Mouse (Mus musculus) heart, embryonic 11.5 days (tissue): ENCODE data around the gene Gm45521. TPM values are rescaled to one million over a fixed set of nuclear protein-coding genes. Genes with fewer than 3 reads are reported as not detected.

ENCODE experiments used
- ATAC-seq: fragments of 200-750 bp; cut with Nextera tagmentation; replicated peaks from 2 replicates; pipeline ENCODE4 v1.8.0; 2017; ENCODE audit warnings: moderate library complexity; ENCODE audit not compliant: insufficient number of reproducible peaks, low FRiP score, low TSS enrichment
- H3K27ac ChIP-seq: fragments of 300-500 bp; sonication (generic); 2 replicates; pipeline ENCODE4 v1.5.1; 2014; ENCODE audit warnings: mild to moderate bottlenecking, low read depth, low read length
- H3K27me3 ChIP-seq: fragments of 300-500 bp; sonication (generic); 2 replicates; pipeline ENCODE4 v1.6.1; 2014; ENCODE audit warnings: mild to moderate bottlenecking, low read length, mixed read lengths; ENCODE audit not compliant: control insufficient read depth, insufficient read depth
- H3K36me3 ChIP-seq: fragments of 300-500 bp; sonication (generic); 2 replicates; pipeline ENCODE4 v1.6.1; 2014; ENCODE audit warnings: mild to moderate bottlenecking, low read length, moderate library complexity, mixed read lengths; ENCODE audit not compliant: control insufficient read depth, insufficient read depth
- H3K4me1 ChIP-seq: fragments of 300-500 bp; sonication (generic); 2 replicates; pipeline ENCODE4 v1.6.1; 2014; ENCODE audit warnings: low read length; ENCODE audit not compliant: control insufficient read depth, insufficient read depth
- H3K4me2 ChIP-seq: fragments of 300-500 bp; sonication (generic); 2 replicates; pipeline ENCODE4 v1.6.1; 2014; ENCODE audit warnings: mild to moderate bottlenecking, moderate library complexity
- H3K4me3 ChIP-seq: fragments of 300-500 bp; sonication (generic); 2 replicates; pipeline ENCODE4 v1.5.1; 2014; ENCODE audit warnings: low read depth, low read length
- H3K9ac ChIP-seq: fragments of 300-500 bp; sonication (generic); 2 replicates; pipeline ENCODE4 v1.6.1; 2014; ENCODE audit warnings: mild to moderate bottlenecking, low read depth, low read length, moderate library complexity
- H3K9me3 ChIP-seq: fragments of 300-500 bp; sonication (generic); replicated peaks from 2 replicates; pipeline ENCODE4 v1.6.1; 2016; ENCODE audit warnings: low read length; ENCODE audit not compliant: control insufficient read depth
- WGBS: fragments of 180-500 bp; shearing (Covaris S2); extraction: QIAGEN DNeasy Blood & Tissue Kit; methylation state at CpG from one replicate; pipeline ENCODE4 v1.1.7; 2014; ENCODE audit not compliant: insufficient replicate concordance; 5-methylcytosine and 5-hydroxymethylcytosine counted together
- polyA plus RNA-seq: library from polyadenylated mRNA; unstranded; fragments of >200 nt; fragmentation: Nextera tagmentation; extraction: Ambion mirVana; gene quantifications from 2 replicates; pipeline ENCODE4 v1.2.1, GENCODE M21; 2014

The Gm45521 gene
- polyA plus RNA-seq: 0.33 TPM in 1 of 2 replicates, not detected in the other

DNA sequence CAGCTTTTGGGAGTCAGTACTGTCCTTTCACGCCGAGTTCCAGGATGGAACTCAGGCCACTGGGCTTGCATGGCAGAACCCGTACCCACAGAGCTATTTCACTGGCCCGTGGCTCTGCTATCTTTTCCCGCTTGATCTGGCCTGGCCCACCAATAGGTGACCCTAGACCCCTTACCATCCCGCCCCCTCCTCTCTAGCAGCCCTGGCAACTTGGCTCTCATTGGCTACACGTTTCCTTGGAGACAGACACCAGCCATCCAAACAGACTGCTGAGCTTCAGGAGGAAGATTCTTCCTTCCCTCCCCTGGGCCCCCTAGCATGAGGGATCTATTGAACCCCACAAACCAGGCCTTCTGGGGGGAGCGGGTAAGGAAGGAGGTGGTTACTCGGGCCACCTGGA lies at the start of gene Gm45521:
Gene Gm45521, plus strand, starts transcription at position 240 of the 400 bp plus-strand sequence.
- H3K9me3 ChIP-seq: no peaks in the 10 kb centered on the region
- peak within 1 kb of the TSS; percentile 16; the same call in 1 of the 2 replicates for H3K9ac ChIP-seq
- H3K4me1 ChIP-seq: peaks cover 24% of the 10 kb centered on the region
- no peak within 1 kb of the TSS for H3K27ac ChIP-seq
- H3K27me3 ChIP-seq: no peaks in the 10 kb centered on the region
- H3K36me3 ChIP-seq: no peaks in the 10 kb centered on the region
- no peak within 1 kb of the TSS for H3K4me2 ChIP-seq
- H3K4me3 ChIP-seq: no peak within 1 kb of the TSS
- ATAC-seq: no peak
- 42% methylated on average over 9 of the region's 9 CpGs for WGBS

DNA sequence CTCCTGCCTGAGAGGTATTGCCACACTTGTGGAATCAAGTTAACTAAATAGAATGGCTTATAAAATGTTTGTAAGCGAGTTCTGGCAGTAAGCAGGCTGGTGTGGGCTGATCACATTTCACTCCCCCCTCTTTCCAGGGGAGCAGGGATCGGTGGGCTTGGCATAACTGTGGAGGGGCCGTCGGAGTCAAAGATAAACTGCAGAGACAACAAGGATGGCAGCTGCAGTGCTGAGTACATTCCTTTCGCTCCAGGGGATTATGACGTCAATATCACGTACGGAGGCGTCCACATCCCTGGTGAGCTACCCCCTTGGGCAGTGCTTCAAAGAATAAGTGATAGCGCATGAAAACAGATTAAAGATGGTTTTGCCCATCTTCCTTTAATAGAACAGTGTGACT lies 47.6 kb upstream of the Gm45521 start:
- Histone ChIP-seq H3K36me3 (peaks cover 14% of the 10 kb centered on the region; the same call in 1 of the 2 replicates), H3K27ac (no peak overlapping the region), H3K9ac (no peak overlapping the region), H3K4me1 (no peaks in the 10 kb centered on the region), H3K27me3 (no peaks in the 10 kb centered on the region), H3K4me3 (no peak overlapping the region), H3K9me3 (no peaks in the 10 kb centered on the region), H3K4me2 (no peak overlapping the region)
- WGBS: 56% methylated on average over 10 of the region's 10 CpGs
- ATAC-seq: no peak

DNA sequence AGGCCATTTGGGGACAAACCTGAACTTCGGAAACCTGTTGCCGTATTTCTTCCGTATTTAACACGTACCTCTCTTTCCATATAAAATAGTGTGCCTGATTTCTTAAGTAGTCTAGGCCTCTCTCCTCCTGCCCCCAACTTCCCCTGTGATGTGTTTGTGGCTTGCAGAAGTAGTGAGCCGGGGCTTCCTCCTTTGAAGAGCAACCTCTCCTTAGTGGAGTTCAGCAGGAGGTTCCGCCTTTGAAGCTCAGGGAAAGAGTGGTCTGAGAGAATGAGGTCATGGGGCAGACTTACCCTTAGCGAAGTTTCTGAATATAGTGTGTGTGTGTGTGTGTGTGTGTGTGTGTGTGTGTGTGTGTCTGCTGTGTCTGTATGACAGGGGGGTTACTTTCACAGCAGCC lies 43.2 kb upstream of the Gm45521 start:
- H3K36me3 ChIP-seq: peaks cover 17% of the 10 kb centered on the region
- no peak for ATAC-seq
- no peak overlapping the region for H3K4me2 ChIP-seq
- H3K9me3 ChIP-seq: no peaks in the 10 kb centered on the region
- H3K9ac ChIP-seq: no peak overlapping the region
- H3K4me3 ChIP-seq: no peak overlapping the region
- 66% methylated on average over 7 of the region's 7 CpGs for WGBS
- no peaks in the 10 kb centered on the region for H3K4me1 ChIP-seq
- no peak overlapping the region for H3K27ac ChIP-seq
- H3K27me3 ChIP-seq: no peaks in the 10 kb centered on the region

DNA sequence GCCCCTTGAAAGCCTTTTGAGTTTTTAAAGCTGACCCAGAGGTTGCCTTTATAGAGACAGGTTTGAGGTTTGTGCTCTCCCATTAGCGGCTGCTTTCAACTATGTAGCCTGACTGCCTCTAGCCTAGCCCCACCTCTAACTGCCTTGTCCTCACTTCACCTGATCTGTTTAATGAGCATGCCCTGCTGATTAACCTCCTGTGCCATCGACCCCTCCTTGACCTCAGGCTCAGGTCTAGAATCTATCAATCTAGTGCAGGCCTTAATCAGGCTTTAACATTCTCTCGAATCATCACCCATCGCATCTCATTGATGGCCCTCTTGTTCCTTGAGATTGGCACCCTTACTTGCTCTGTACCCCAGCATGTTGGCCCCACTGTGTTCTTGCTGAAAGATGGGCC lies 42.6 kb upstream of the Gm45521 start:
- peaks cover 15% of the 10 kb centered on the region for H3K36me3 ChIP-seq
- no peaks in the 10 kb centered on the region for H3K27me3 ChIP-seq
- H3K4me1 ChIP-seq: no peaks in the 10 kb centered on the region
- no peak overlapping the region for H3K4me3 ChIP-seq
- no peak for ATAC-seq
- no peak overlapping the region for H3K27ac ChIP-seq
- H3K4me2 ChIP-seq: no peak overlapping the region
- no peak overlapping the region for H3K9ac ChIP-seq
- H3K9me3 ChIP-seq: no peaks in the 10 kb centered on the region
- WGBS: 79% methylated on average over 4 of the region's 4 CpGs

DNA sequence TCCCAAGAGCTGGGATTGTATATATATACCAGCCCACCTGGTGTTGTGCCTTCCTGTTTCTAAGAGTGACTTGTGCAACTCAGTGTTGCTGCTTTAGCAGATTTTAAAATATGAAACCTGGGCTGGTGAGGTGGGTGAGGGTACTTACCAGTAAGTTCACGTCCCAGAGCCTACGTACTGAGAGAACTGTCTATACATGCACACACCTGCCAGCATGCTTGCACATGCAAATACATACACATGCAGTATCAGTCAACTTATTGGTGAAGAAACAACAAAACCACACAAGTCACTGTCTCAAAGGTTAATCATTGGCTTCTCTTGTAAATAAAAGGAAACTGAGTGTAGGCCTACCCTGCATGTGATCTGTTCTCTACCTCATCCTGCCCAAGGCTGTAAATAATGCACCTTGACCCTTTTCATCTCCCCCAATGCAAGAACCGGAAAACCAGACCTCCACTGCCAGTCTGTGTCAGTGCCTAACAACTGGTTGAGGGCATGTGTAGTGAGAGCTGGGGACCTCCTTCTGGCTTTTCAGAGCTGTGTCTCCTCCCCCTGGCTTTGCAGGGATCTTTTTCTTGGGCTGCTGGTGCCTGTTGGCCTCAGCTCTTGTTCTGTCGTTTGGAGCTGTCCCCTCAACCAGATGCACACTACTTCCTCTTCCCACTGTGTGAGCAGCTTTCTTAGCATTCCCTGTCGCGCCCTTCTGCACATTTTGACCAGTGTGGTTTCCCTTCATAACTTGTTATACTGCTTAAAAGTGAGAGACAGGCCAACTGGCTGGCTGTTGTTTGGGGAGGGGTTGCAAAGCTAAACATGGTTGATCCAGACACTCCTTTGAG lies 38.7 kb upstream of the Gm45521 start:
- no peak overlapping the region for H3K4me2 ChIP-seq
- no peaks in the 10 kb centered on the region for H3K4me1 ChIP-seq
- no peak overlapping the region for H3K27ac ChIP-seq
- peaks cover 23% of the 10 kb centered on the region for H3K36me3 ChIP-seq
- ATAC-seq: no peak
- 84% methylated on average over 6 of the region's 6 CpGs for WGBS
- H3K4me3 ChIP-seq: no peak overlapping the region
- H3K9me3 ChIP-seq: no peaks in the 10 kb centered on the region
- no peak overlapping the region for H3K9ac ChIP-seq
- H3K27me3 ChIP-seq: no peaks in the 10 kb centered on the region

DNA sequence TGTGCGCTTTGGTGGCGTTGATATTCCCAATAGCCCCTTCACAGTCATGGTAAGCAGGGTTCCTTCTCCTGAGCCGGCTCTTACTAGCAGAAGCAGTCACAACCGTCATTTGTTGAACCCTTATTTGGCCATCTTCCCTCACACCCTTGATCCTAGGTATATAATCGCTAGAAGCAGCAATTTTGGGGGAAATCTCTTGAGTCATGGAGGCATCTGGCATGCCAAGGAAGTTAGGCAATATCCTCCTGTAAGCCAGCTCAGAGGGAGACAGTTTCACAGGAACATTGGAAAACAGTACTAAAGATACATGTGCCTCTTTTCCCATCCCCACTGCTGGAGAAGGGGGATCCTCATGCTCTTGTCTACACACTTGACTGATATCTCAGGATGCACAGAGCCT lies 37.8 kb upstream of the Gm45521 start:
- peaks cover 27% of the 10 kb centered on the region for H3K36me3 ChIP-seq
- no peak overlapping the region for H3K9ac ChIP-seq

DNA sequence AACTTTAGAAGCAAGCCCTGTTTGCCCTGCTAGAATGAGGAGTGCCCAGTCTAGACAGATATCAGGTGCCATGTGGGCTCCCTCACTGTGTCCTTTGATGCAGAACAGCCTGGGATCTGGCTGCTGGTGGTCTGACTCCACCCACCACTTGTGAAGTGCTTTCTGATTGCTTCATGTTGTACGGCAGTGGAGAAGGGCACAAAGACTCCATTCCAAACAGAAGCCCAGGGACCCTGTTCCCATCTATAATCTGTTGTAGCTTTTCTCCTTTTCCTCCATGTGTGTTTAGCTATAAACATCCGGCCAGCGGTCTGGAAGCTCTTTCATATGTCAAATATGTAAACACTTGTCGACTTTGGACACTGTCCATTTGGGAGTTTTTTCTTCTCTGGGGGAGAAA lies 37.2 kb upstream of the Gm45521 start:
- 71% methylated on average over 4 of the region's 4 CpGs for WGBS
- Histone ChIP-seq H3K9ac (no peak overlapping the region), H3K4me3 (no peak overlapping the region), H3K4me2 (no peak overlapping the region), H3K36me3 (peaks cover 28% of the 10 kb centered on the region), H3K27me3 (no peaks in the 10 kb centered on the region), H3K27ac (no peak overlapping the region), H3K4me1 (no peaks in the 10 kb centered on the region), H3K9me3 (no peaks in the 10 kb centered on the region)
- no peak for ATAC-seq

More for the DNA sequence above, 37.8 kb upstream of the Gm45521 start:
- WGBS: 81% methylated on average over 5 of the region's 5 CpGs
- no peak overlapping the region for H3K4me2 ChIP-seq
- H3K9me3 ChIP-seq: no peaks in the 10 kb centered on the region
- no peak for ATAC-seq
- H3K4me1 ChIP-seq: no peaks in the 10 kb centered on the region
- H3K27me3 ChIP-seq: no peaks in the 10 kb centered on the region
- no peak overlapping the region for H3K4me3 ChIP-seq
- H3K27ac ChIP-seq: no peak overlapping the region

DNA sequence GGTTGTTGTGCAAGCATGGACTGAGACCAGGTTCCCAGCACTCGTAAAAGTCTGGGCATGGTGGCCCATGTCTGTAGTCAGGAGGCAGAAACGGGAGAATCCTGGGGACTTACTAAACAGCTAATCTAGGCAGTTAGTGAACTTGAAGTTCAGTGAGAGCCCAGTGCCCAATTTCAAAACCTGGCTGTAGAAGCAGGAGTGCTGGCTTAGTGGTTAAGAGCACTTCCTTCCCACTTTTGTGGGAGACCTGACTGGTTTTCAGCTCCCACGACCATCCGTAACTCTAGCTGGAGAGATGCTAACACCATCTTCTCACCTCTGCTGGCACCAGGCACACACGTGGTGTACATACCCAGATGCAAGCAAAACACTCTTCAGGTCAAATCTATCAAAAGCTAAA lies 35.6 kb upstream of the Gm45521 start:
- peaks cover 30% of the 10 kb centered on the region for H3K36me3 ChIP-seq
- ATAC-seq: no peak

DNA sequence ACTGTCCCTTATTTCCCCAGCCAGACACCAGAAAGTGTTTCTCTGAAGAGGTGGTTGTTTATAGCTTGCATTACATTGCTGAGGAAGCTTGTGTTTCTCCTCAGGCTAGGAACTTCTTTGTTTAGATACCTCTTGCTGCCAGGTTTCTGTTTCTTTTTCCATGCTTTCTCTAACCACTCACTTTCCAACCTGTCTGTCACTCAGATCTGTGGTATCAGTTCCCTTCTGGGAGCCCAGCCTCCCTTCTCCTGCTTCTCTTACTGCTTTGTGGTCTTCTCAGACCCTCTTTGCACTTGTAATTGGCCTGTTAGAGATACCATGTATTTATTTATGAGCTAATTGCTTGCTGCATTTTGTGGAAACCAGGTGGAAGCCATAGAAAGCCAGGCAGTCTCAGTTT lies 33.5 kb upstream of the Gm45521 start:
- H3K27me3 ChIP-seq: no peaks in the 10 kb centered on the region
- H3K9ac ChIP-seq: no peak overlapping the region
- H3K4me3 ChIP-seq: no peak overlapping the region
- no peak overlapping the region for H3K4me2 ChIP-seq
- H3K27ac ChIP-seq: no peak overlapping the region
- no peaks in the 10 kb centered on the region for H3K4me1 ChIP-seq
- ATAC-seq: no peak
- H3K36me3 ChIP-seq: peaks cover 24% of the 10 kb centered on the region
- H3K9me3 ChIP-seq: no peaks in the 10 kb centered on the region

More for the DNA sequence above, 35.6 kb upstream of the Gm45521 start:
- WGBS: 79% methylated on average over 5 of the region's 5 CpGs
- no peak overlapping the region for H3K4me3 ChIP-seq
- H3K4me2 ChIP-seq: no peak overlapping the region
- no peak overlapping the region for H3K9ac ChIP-seq
- H3K27ac ChIP-seq: no peak overlapping the region
- no peaks in the 10 kb centered on the region for H3K27me3 ChIP-seq
- no peaks in the 10 kb centered on the region for H3K4me1 ChIP-seq
- no peaks in the 10 kb centered on the region for H3K9me3 ChIP-seq
